Mouse (Mus musculus) limb, embryonic 13.5 days (tissue): ENCODE measurements at regions not wholly inside any gene's neighbourhood (a gene's known extent, or its start where the extent isn't known, plus 50 kb on each side); places are given as distances from the start of the nearest gene placed in this dataset.
A peak's percentile ranks its signal among the peaks of the same experiment; 100 is the strongest.
"Not testable (repeated sequence)": the region's sequence is repeated elsewhere in the genome, so short reads cannot be mapped to it uniquely, and the experiment has no call there.

Experiments
- ATAC-seq: fragments of 200-750 bp; cut with Nextera tagmentation; 2 replicates; pipeline ENCODE4 v1.8.0; 2017; ENCODE audit warnings: low read depth, moderate number of reproducible peaks, moderate TSS enrichment; ENCODE audit not compliant: low FRiP score
- H3K27ac ChIP-seq: fragments of 300-500 bp; sonication (generic); 2 replicates; pipeline ENCODE4 v1.5.1; 2015; ENCODE audit warnings: inconsistent platforms, mild to moderate bottlenecking, moderate library complexity
- H3K27me3 ChIP-seq: fragments of 300-500 bp; sonication (generic); 2 replicates; pipeline ENCODE4 v1.6.1; 2015; ENCODE audit warnings: mild to moderate bottlenecking, inconsistent platforms
- H3K36me3 ChIP-seq: fragments of 300-500 bp; sonication (generic); 2 replicates; pipeline ENCODE4 v1.6.1; 2015; ENCODE audit warnings: inconsistent platforms, mild to moderate bottlenecking, moderate library complexity
- H3K4me1 ChIP-seq: fragments of 300-500 bp; sonication (generic); 2 replicates; pipeline ENCODE4 v1.6.1; 2015; ENCODE audit warnings: inconsistent platforms
- H3K4me2 ChIP-seq: fragments of 300-500 bp; sonication (generic); replicated peaks from 2 replicates; pipeline ENCODE4 v1.6.1; 2015; ENCODE audit warnings: inconsistent platforms, mild to moderate bottlenecking, moderate library complexity
- H3K4me3 ChIP-seq: fragments of 300-500 bp; sonication (generic); 2 replicates; pipeline ENCODE4 v1.5.1; 2015; ENCODE audit warnings: moderate library complexity, mild to moderate bottlenecking, inconsistent platforms
- H3K9ac ChIP-seq: fragments of 300-500 bp; sonication (generic); 2 replicates; pipeline ENCODE4 v1.6.1; 2015; ENCODE audit warnings: mild to moderate bottlenecking, inconsistent platforms
- H3K9me3 ChIP-seq: fragments of 300-500 bp; sonication (generic); 2 replicates; pipeline ENCODE4 v1.6.1; 2016; ENCODE audit warnings: inconsistent platforms
- WGBS: fragments of 180-500 bp; shearing (Covaris S2); methylation state at CpG from one replicate; pipeline ENCODE4 v1.1.7; 2015; 5-methylcytosine and 5-hydroxymethylcytosine counted together

DNA sequence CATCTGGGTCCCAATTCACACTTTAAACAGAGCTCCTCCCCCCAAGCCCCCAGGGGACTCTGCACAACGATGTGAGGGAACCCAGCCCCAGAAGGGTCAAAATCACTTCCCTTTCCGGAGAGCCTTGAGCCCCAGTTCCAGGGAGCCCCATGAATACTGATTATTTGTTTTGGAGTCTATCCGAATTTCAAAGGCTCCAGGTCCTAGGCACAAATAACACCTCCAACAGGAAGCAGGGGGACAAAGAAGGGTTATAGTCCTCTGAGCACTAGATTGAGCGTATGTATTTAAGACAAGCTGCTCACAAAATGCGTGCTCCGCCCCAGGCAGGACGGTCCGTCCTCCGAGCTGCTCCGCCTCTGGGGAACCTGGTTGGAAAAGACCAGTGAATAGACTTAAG lies 511.4 kb downstream of the Zfp704 start:
- no peak for ATAC-seq

DNA sequence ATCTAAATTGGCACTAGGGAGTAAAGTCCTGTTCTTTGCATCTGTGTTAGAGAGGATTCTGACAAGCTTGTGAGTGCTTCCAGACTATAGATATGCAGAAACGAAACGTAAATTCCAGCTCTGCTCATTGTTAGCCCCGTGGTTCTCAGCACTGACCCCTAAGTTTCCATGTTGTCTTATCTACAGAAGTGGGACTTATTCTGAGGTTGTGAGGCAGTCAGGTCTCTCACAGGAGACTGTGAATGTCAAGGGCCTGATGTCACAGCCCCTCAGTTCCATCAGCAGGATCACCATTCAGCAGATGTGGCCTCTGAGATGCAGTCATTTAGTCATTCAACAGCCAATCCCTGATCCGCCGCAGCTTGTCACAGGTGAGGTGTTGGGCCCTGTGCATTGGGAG lies 525.8 kb downstream of the Zfp704 start:
- no peak overlapping the region for H3K27ac ChIP-seq
- 92% methylated on average over 5 of the region's 5 CpGs for WGBS
- no peaks in the 10 kb centered on the region for H3K4me1 ChIP-seq
- no peaks in the 10 kb centered on the region for H3K36me3 ChIP-seq
- no peak overlapping the region for H3K4me3 ChIP-seq
- no peaks in the 10 kb centered on the region for H3K27me3 ChIP-seq
- no peak for ATAC-seq
- H3K9me3 ChIP-seq = no peaks in the 10 kb centered on the region
- H3K9ac ChIP-seq = no peak overlapping the region
- no peak overlapping the region for H3K4me2 ChIP-seq

More for the DNA sequence above, 511.4 kb downstream of the Zfp704 start:
- no peak overlapping the region for H3K27ac ChIP-seq
- no peaks in the 10 kb centered on the region for H3K27me3 ChIP-seq
- H3K9me3 ChIP-seq = no peaks in the 10 kb centered on the region
- no peak overlapping the region for H3K4me3 ChIP-seq
- no peaks in the 10 kb centered on the region for H3K36me3 ChIP-seq
- no peak overlapping the region for H3K9ac ChIP-seq
- 73% methylated on average over 10 of the region's 10 CpGs for whole genome bisulfite sequencing
- no peaks in the 10 kb centered on the region for H3K4me1 ChIP-seq
- H3K4me2 ChIP-seq = no peak overlapping the region

DNA sequence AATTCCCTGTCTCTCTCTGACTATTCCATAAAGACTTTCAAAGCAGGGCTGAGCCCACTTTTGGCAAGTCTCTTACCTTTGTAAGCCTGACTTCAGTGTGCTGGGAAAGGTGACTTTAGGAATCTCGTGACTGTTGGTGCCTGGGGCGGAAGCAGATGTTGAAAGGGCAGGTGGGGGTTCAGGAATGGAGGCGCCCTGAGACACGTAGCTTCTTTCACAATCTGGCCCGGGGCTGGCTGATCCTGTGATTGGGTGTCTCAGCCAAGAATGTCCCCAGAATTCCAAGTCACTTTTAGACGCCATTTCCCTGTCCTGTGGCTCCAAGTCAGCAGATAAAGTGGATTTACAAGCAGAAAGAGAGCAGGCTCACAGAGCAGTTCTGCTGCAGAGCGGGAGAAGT lies 527.8 kb downstream of the Zfp704 start:
- Histone ChIP-seq H3K4me2 (no peak overlapping the region), H3K4me3 (no peak overlapping the region), H3K27ac (no peak overlapping the region), H3K27me3 (no peaks in the 10 kb centered on the region), H3K36me3 (no peaks in the 10 kb centered on the region), H3K9ac (no peak overlapping the region), H3K4me1 (no peaks in the 10 kb centered on the region), H3K9me3 (no peaks in the 10 kb centered on the region)
- no peak for ATAC-seq
- 56% methylated on average over 7 of the region's 7 CpGs for WGBS

DNA sequence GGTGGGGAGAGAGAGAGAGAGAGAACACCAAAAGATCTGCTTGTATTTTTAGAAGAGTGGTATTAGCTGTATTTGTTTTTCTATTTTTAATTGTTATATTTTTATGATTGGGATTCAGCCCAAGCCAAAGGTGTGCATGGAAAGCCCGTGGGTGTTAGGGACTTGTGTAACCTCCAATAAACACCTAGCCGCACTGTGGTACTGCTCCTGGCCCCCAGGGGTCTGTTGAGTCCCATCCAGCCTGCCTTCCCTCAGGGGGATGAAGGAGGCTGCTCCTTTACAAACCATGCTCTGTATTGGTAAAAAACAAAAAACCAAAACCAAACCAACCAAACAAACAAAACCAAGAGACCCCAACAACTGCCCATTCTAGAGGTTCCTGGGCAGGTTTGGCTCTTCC lies 531.7 kb downstream of the Zfp704 start:
- Histone ChIP-seq H3K27me3 (no peaks in the 10 kb centered on the region), H3K9ac (no peak overlapping the region), H3K4me1 (no peaks in the 10 kb centered on the region), H3K27ac (no peak overlapping the region), H3K36me3 (no peaks in the 10 kb centered on the region), H3K4me3 (no peak overlapping the region), H3K4me2 (no peak overlapping the region), H3K9me3 (no peaks in the 10 kb centered on the region)
- ATAC-seq = no peak
- WGBS = 58% methylated on average over 2 of the region's 2 CpGs

DNA sequence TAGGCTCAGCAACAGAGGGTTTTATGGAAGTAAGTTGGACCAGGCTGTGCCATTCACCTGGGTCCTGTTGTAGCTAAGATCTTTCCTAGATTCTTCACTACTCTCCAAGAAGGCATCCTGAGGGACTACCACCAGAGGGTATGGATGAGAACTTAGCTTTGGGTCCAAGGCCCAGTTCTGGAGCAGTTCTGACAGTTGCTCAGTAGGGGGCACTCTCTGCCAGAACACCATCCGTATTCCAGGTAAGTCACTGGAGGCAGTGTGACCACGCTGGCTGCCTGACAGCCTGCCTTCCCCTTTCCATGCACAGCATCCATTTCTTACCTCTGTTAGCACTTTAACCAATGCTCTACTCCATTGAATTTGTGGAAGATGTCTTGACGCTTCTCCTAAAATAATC lies 533.2 kb downstream of the Zfp704 start:
- 22% methylated on average over 3 of the region's 3 CpGs for WGBS

DNA sequence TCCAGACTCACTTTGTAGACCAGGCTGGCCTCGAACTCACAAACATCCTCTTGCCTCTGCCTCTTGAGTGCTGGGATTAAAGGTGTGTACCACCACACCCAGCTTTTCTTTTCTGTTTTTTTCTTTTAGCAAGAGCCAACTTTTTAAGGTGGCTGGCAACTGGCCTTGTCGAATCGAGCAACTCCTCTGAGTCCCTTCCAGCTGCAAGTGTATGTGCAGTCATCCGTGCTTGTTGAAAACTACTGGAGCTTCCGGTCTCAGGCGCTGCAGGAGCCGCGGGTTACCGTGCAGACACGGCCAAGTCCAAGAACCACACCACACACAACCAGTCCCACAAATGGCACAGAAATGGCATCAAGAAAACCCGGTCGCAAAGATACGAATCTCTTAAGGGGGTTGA lies 537.4 kb downstream of the Zfp704 start:
- 92% methylated on average over 13 of the region's 13 CpGs for WGBS
- H3K27me3 ChIP-seq = not testable (repeated sequence)

More for the DNA sequence above, 533.2 kb downstream of the Zfp704 start:
- no peak overlapping the region for H3K9ac ChIP-seq
- H3K4me2 ChIP-seq = no peak overlapping the region
- no peaks in the 10 kb centered on the region for H3K27me3 ChIP-seq
- ATAC-seq = peak; percentile 51; the same call in 1 of the 2 replicates
- no peaks in the 10 kb centered on the region for H3K9me3 ChIP-seq
- H3K4me1 ChIP-seq = no peaks in the 10 kb centered on the region
- H3K4me3 ChIP-seq = no peak overlapping the region
- H3K36me3 ChIP-seq = no peaks in the 10 kb centered on the region
- no peak overlapping the region for H3K27ac ChIP-seq

DNA sequence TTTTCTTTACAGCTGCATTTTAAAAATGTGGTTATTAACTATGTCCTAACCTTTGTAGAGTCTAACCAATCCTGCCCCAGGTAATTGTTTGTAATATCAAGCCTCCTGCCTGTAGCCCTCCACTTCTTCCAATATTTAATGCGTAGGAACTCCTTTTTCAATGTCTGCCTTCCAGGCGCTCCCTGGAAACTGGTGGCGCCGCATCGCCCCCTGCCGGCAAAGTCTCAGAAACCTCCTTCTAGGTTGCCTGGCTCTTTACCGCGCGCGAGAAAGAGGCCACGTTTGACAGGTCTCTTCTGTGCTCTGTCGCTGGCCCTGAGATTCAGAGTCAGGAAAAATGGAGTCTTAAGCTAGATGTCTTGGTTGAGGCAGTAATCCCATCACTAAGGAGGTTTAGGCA lies 542.8 kb downstream of the Zfp704 start:
- Histone ChIP-seq H3K4me3 (no peak overlapping the region), H3K27ac (no peak overlapping the region), H3K27me3 (no peaks in the 10 kb centered on the region), H3K4me1 (0 out of 2 replicates have a peak, but pooled peaks cover 5% of the 10 kb centered on the region), H3K9me3 (no peaks in the 10 kb centered on the region), H3K9ac (no peak overlapping the region), H3K36me3 (no peaks in the 10 kb centered on the region), H3K4me2 (no peak overlapping the region)
- no peak for ATAC-seq
- WGBS = 3% methylated on average over 12 of the region's 12 CpGs

More for the DNA sequence above, 537.4 kb downstream of the Zfp704 start:
- not testable (repeated sequence) for H3K27ac ChIP-seq, H3K4me2 ChIP-seq, ATAC-seq, H3K9ac ChIP-seq, H3K36me3 ChIP-seq, H3K4me3 ChIP-seq, H3K4me1 ChIP-seq, H3K9me3 ChIP-seq

DNA sequence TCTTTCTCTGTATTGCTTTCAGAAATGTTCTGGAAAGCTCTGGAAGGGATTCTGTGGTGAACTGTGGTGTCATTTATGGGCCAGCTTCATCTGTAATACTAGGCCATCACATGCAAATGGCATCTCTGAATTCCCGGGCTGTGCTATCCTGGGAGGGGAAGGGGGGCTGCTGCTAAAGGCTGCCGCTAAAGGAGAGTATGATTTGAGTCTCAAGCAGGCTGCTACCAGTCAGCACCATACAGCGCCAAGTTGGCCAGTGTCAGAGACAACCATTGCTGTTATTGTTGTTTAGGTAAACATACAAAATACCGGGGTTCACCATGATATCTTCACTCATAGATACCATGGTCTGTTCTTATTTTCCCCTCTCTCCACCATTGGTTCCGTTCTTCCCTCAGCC lies 543.5 kb downstream of the Zfp704 start:
- 76% methylated on average over 5 of the region's 5 CpGs for WGBS
- no peaks in the 10 kb centered on the region for H3K36me3 ChIP-seq
- H3K4me2 ChIP-seq = no peak overlapping the region
- no peak overlapping the region for H3K4me3 ChIP-seq
- no peak overlapping the region for H3K27ac ChIP-seq
- 0 out of 2 replicates have a peak, but pooled peaks cover 5% of the 10 kb centered on the region for H3K4me1 ChIP-seq
- H3K27me3 ChIP-seq = no peaks in the 10 kb centered on the region
- no peaks in the 10 kb centered on the region for H3K9me3 ChIP-seq
- ATAC-seq = no peak
- H3K9ac ChIP-seq = no peak overlapping the region

DNA sequence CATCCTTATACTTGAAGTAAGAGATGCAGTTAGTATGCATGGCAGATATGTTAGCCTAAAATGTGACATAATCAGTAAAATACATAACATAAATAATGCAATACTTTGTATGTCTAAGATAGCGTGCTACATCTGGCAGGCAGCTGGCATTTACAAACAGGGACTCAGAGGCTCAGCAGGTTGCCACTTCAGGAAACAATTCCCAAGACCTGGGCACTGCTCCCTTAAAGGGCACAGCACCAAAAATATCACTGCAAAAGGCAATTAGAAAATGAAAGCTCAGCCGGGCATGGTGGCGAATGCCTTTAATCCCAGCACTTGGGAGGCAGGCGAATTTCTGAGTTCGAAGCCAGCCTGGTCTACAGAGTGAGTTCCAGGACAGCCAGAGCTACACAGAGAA lies 544.0 kb downstream of the Zfp704 start:
- Histone ChIP-seq H3K27ac (no peak overlapping the region), H3K36me3 (no peaks in the 10 kb centered on the region), H3K4me2 (no peak overlapping the region), H3K9ac (no peak overlapping the region), H3K4me3 (no peak overlapping the region), H3K27me3 (no peaks in the 10 kb centered on the region), H3K4me1 (0 out of 2 replicates have a peak, but pooled peaks cover 5% of the 10 kb centered on the region), H3K9me3 (no peaks in the 10 kb centered on the region)
- ATAC-seq = no peak
- 59% methylated on average over 5 of the region's 5 CpGs for WGBS

DNA sequence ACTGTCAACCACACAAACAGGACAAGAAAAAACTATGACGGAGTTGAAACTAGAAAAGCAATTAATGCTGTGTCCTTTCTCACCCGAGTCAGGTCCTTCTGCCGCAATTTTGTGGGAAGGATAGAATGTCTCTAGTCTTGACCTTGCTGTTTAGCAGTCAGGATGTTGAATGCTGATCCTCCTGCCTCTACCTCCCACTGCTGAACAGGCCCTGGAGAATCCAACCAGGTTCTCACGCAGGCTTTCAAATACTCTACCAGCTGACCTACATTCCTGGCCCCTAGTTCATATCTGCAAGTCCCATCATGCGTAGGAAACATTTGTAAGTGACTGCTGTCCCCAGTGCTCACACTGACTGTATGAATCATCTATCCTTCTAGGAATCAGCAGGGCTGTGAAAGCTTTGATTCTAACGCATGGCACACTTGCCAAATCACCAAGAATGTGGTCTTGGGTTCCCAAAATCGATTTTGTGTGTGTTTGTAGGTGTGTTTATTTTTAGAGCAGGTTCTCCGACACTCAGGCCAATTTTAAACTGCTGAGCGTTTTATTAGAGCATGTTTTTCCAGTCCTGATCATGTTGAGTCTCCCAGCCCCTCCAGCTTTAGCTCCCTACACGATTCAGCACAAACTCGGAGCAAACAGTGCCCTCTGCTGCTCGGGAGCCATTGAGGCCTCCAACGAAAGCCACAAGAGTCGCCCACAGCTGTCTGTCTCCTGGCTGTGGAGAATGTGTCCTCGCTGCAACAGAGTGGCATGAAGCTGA lies 545.4 kb downstream of the Zfp704 start:
- WGBS = 36% methylated on average over 15 of the region's 15 CpGs
- no peak; the same call in 1 of the 2 replicates for ATAC-seq

DNA sequence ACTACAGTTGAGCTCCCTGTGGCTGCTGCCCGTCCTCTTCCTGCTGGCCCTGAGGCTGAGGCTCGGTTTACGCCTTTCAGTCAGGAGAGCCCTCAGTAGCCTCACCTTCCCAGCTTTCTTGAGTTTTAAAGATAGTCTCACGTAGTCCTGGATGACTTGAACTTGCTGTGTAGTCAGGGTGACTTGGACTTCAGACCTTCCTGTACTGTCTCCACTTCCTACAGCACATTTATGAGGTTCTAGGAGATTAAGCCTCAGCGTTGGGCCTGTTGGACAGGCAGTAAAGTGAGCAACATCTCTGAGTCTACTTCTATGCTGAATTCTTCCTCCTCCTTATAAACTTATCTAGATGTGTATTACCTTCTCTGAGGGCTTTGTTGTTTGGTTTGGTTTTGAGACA lies 546.2 kb downstream of the Zfp704 start:
- Histone ChIP-seq H3K36me3 (no peaks in the 10 kb centered on the region), H3K4me2 (no peak overlapping the region), H3K9ac (no peak overlapping the region), H3K4me3 (no peak overlapping the region), H3K27me3 (no peaks in the 10 kb centered on the region), H3K4me1 (0 out of 2 replicates have a peak, but pooled peaks cover 5% of the 10 kb centered on the region), H3K9me3 (no peaks in the 10 kb centered on the region), H3K27ac (no peak overlapping the region)
- ATAC-seq = no peak
- 61% methylated on average over 5 of the region's 5 CpGs for WGBS

More for the DNA sequence above, 545.4 kb downstream of the Zfp704 start:
- Histone ChIP-seq H3K9ac (no peak overlapping the region), H3K27ac (no peak overlapping the region), H3K4me3 (no peak overlapping the region), H3K4me2 (no peak overlapping the region), H3K36me3 (no peaks in the 10 kb centered on the region), H3K9me3 (no peaks in the 10 kb centered on the region), H3K4me1 (0 out of 2 replicates have a peak, but pooled peaks cover 5% of the 10 kb centered on the region), H3K27me3 (no peaks in the 10 kb centered on the region)

DNA sequence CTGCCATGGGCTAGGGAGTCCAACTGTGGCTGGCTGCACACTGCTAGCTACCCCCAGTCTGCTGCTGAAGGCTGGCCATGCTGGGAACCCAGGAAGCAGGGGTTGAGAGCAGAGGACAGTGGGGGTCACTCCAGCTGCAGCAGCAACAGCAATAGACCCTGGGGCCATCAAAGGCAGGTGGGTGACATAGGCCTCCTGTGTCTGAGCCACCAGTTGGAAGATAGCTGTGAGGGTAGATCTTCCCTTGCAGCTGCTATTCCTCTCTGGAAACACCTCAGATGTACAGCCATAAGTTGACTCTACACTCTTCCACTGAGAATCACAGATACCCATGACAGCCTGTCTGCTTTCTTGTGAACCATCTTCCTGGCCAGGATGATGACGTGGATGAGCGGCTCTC lies 548.5 kb downstream of the Zfp704 start:
- no peaks in the 10 kb centered on the region for H3K9me3 ChIP-seq
- 0 out of 2 replicates have a peak, but pooled peaks cover 5% of the 10 kb centered on the region for H3K4me1 ChIP-seq
- H3K27me3 ChIP-seq = no peaks in the 10 kb centered on the region
- H3K36me3 ChIP-seq = no peaks in the 10 kb centered on the region
- no peak for ATAC-seq
- H3K27ac ChIP-seq = no peak overlapping the region
- 94% methylated on average over 2 of the region's 2 CpGs for WGBS
- H3K9ac ChIP-seq = no peak overlapping the region
- H3K4me2 ChIP-seq = no peak overlapping the region
- H3K4me3 ChIP-seq = no peak overlapping the region

DNA sequence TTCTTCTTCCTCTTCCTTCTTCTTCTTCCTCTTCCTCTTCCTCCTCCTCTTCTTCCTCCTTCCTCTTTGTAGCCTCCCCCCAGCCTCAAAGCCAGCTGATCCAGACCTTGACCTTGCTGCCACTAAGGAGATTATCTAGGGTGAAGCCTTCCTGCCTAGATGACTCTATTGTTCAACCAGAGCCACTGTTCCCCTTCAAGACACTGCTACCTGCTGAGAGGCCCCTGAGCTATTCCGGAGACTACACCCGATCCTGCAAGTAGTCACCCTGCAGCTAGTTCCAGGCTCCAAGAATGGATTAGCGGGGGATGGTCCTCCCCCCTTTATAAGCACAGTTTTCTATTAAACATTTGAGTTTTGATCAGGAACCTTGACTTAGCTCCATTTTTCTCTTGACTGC lies 552.2 kb downstream of the Zfp704 start:
- H3K27ac ChIP-seq, H3K4me1 ChIP-seq, H3K36me3 ChIP-seq, H3K4me3 ChIP-seq, H3K4me2 ChIP-seq, H3K9me3 ChIP-seq, ATAC-seq, H3K27me3 ChIP-seq, H3K9ac ChIP-seq: not testable (repeated sequence)
- WGBS = 79% methylated on average over 3 of the region's 3 CpGs
